Mouse (Mus musculus): ENCODE results near the gene Mif4gd.
A peak's percentile ranks its signal among the peaks of the same experiment; 100 is the strongest.

Gene Mif4gd

GRCm38 (mm10) chr11:115613138-115613945 lies 573 bp upstream of the Mif4gd start:
- DNase-seq (ENCODE audit: low spot score): no peak

DNA sequence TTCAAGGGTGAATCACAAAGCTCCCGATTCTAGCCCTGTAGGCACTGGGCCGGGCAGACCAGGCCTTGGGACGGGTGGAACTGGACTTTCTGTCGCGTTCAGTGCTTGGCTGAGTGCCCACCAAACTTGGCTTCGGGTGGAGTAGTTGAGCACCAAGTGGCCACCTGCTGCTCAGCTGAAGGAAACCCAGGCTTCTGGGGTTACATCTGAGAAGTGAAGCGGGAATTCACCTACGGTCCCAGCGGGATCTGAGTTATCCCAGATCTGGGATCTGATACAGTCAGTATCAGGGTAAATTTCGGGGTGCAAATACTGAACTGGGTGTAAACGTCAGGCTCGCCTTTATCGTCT lies 735 bp downstream of the Mif4gd start:
- peak; percentile 93 for DNase-seq (ENCODE audit: low spot score)

DNA sequence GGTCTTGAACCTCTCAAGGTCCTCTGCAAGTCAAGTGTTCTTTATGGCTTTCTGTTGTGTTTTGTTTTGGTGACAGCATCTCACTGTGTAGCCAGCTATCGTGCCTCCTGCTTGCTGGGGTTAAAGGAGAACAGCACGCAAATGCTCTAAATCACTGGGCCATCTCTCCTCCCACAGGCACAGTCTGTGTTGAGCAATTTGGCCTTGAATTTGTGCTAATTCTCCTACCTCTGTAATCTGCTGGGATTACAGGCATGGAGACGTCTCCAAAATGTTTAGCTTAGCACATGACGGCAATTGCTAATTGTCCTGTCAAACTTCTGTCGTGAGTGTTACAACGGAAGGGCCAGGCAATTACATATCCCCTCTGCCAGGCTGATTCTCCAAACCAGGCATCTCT lies 1.6 kb downstream of the Mif4gd start:
- DNase-seq (ENCODE audit: low spot score): no peak

DNA sequence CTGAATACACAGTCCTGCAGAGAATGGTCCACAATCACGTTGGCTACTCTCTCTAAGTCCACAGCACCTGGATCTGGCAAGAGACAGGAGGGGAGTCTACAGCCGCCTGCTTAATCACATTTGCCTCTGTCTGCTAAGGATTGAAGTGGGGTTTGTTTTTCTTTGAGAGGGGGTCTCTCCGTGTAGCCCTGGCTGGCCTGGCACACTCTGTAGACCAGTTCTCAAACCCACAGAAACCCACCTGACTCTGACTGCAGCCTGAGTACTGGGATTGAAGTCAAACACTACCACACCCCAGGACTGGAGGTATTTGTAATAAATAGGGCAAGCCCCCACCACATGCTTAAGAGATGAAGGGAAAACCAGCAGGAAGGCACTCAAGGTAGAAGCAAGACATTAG lies 3.2 kb downstream of the Mif4gd start:
- DNase-seq (ENCODE audit: low spot score): no peak

DNA sequence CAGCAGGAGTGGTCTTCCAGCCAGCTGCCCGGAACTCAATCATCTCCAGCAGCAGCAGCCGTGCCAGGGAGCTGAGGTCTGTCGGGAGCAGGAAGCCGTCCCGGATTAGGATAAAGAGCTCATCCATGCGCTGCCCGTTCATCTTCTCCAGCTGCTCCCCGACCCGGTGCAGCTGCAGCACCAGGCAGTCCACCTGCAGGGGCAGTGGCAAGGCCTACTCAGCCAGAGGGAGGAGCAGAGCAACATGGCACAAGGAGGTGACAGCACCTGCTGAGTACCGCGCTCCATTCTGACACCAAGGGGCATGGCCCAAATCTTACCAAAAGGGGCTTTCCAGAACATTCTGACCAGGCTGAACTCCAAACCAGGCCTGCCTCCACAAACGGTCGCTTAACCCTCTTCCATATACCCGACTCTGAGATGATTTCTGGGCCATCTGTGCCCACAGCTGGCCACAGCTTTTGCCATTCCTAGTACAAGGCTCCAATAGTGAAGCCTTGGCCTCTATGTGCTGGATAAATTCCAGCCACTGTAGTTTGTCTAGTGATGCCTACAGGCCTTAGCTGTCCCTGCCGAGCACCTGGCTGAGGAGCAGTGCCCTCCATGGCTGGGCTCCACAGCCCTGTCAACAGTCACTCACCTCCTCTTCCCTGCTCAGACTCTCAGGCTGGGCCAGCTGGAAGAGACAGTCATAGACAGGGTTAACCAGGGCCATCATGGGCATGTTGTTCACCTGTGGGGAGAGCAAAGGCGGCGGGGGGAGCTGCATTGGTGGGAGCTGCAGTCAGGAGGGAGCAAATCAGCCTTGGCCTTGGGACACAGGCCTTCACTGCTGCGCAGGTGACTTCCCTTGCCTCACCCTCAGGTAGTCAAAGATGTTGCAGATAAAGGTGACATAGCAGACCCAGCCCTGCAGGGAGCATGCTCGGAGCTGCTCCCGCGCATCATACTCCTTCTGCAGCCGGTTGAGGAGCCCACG lies 4.1 kb downstream of the Mif4gd start:
- DNase-seq (ENCODE audit: low spot score): no peak

GRCm38 (mm10) chr11:115606733-115607132 lies 6.0 kb downstream of the Mif4gd start:
- no peak for DNase-seq (ENCODE audit: low spot score)

- DNase-seq (ENCODE audit: low spot score): peak; percentile 67
Measured at GRCm38 (mm10) chr11:115604304-115604696, 8.5 kb downstream of the Mif4gd start.

GRCm38 (mm10) chr11:115603476-115604303 lies 9.1 kb downstream of the Mif4gd start, which contains the start of the genes Mrps7 and Gga3:
Mrps7 (plus strand) TSS chr11:115603925.
Gga3 (minus strand) TSS chr11:115604051.
- DNase-seq (ENCODE audit: low spot score): peak; percentile 96

GRCm38 (mm10) chr11:115603128-115603475 lies 9.7 kb downstream of the Mif4gd start:
- DNase-seq (ENCODE audit: low spot score): no peak

DNA sequence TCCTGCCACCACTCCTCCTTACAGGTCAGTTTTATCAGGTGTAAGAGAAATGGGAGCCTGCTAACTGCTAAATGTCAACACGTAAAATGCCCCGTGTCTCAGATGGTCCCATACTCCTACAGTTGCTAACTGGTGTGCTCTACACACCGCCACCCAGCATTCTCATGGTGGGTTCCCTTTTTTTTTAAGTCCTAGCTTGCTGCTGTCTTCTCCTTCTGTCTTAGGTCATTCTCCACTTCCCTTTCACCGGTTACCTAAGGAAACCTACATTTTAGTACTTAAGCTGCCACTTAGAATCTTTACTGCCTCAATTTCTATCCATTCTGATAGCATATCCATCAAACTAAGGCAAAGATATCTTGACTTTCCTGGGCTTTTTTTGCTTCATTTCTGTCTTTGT lies 11.6 kb downstream of the Mif4gd start:
- no peak for DNase-seq (ENCODE audit: low spot score)

GRCm38 (mm10) chr11:115600743-115601142 lies 12.0 kb downstream of the Mif4gd start:
- DNase-seq (ENCODE audit: low spot score): no peak

- no peak for DNase-seq (ENCODE audit: low spot score)
Measured at GRCm38 (mm10) chr11:115599722-115600121, 13.0 kb downstream of the Mif4gd start.

GRCm38 (mm10) chr11:115598309-115598708 lies 14.5 kb downstream of the Mif4gd start:
- DNase-seq (ENCODE audit: low spot score): no peak

DNA sequence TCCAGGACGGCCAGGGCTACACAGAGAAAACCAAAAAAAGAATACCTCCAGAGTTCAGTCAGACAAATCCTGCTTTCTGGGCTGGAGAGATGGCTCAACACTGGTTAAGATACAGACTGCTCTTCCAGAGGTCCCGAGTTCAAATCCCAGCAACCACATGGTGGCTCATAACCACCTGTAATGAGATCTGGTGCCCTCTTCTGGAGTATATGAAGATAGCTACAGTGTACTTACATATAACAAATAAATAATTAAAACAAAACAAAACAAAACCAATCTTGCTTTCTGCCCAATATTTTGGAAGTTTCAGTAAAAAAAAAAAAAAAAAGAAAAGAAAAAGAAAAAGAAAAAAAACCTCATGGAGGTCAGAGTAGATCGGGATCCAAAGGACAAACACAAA lies 17.6 kb downstream of the Mif4gd start:
- no peak for DNase-seq (ENCODE audit: low spot score)

DNA sequence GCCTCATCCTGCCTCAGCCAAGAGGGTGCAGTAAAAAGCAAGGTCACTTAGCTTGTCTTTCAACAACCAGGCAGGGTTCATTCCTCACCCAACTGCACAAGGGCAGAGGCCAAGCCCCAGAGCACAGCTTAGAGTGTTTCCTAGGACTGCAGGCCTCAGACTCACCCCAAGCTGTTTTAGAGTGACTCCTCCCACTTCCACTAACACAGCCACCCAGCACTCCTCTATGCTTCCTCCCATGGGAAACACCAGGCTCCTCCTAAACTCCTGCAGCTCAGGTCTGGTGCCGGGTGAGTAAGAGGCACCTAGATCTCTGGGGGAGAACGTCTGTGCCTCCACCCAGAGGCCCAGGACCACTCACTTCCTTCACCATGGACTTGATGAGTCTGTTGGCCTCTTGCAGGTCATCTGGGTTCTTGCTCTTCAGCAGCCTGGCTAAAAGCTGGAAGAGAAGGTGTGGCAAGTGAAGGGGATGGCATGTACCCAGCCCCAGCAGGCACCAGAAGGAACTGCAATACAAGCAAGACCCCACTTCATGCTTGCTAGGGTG lies 22.2 kb downstream of the Mif4gd start:
- no peak for DNase-seq (ENCODE audit: low spot score)

DNA sequence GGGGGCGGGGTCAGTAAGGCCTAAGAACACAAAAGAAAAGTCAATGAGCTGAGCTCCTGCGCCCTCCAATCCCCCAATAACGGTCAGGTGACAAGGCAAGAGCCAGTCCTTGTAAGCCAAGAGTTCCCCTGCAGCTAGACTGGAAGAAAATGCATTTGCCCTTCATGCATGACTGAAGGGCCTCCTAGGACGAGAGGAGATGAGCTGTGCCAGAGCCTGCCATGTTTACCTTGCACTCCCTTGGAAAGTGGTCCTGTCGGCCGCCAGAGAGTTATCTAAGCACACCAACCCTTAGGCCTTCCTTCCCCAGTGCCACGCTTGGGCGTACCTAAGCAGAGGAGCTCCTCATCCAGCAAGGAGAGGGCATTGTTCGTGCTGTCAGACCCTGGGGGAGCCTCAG lies 24.8 kb downstream of the Mif4gd start:
- DNase-seq (ENCODE audit: low spot score): no peak

DNA sequence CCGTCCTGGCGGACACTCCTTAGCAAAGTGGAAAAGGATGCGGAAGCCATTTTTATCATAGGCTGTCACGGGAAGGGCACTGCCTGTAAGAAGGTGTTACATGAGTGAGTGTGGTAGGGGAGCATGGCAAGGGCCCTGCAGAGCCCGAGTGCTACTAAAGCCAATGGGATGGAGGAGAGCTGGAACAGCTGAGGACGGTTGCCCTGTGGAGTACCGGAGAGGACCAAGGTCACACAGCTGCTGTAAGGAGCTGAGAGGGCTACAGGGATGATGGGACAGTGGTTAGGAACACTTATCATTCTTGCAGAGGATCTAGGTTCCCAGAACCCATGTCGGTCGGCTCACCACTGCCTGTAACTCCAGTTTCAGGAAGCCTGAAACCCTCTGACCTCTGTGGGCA lies 26.4 kb downstream of the Mif4gd start:
- no peak for DNase-seq (ENCODE audit: low spot score)

- no peak for DNase-seq (ENCODE audit: low spot score)
Measured at GRCm38 (mm10) chr11:115585573-115586100, 27.1 kb downstream of the Mif4gd start.

DNA sequence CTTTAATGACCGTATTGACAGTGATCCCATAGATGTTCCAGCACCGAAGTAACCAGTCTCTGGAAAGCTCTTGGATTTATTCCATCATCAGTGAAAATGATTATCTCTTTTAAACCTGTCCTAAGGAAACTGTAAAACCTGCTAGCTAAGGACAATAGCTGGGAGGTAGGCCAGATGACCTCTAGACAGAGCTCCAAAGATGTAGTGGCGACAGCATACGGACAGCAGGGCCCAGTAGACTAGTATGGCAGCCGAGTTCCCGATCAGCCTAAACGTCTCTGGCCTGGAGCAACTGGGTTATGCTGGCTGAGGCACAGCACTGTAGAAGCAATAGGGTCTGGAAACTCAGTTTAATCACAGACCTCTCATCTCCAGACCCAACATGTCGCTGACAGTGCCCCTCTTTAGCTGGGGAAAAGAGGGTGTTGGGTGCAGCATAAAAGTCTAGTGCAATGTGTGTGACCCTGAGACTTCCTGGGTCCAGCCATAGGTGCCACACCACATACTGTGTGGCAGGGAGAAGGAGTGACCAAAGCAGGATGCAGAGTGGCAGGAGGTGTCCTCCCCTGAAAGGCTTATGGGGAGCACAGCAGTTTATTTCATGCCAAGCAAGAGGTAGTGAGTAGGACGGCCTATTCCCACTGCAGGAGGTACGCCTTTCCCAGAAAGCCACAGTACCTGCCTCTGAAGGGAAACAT lies 28.2 kb downstream of the Mif4gd start:
- DNase-seq (ENCODE audit: low spot score): no peak

- DNase-seq (ENCODE audit: low spot score): no peak
Measured at GRCm38 (mm10) chr11:115582913-115583606, 29.7 kb downstream of the Mif4gd start.
